Mouse (Mus musculus): Measurements from ENCODE around the gene Prpf3.
"Not testable (repeated sequence)": the region's sequence is repeated elsewhere in the genome, so short reads cannot be mapped to it uniquely, and the experiment has no call there.

Prpf3 gene

GRCm38 (mm10) chr3:95820046-95821010 is 35.4 kb downstream of the Prpf3 start:
- no peak for DNase-seq (ENCODE audit: low read depth)

- DNase-seq (ENCODE audit: low read depth), result peak; percentile 100
Measured at GRCm38 (mm10) chr3:95819351-95819985, 36.2 kb downstream of the Prpf3 start.

GRCm38 (mm10) chr3:95818571-95819288 is 37.0 kb downstream of the Prpf3 start, which contains the start of gene Rprd2:
Rprd2 (minus strand) TSS chr3:95818863.
- peak; percentile 53 for DNase-seq (ENCODE audit: low read depth)

GRCm38 (mm10) chr3:95818026-95818511 is 37.6 kb downstream of the Prpf3 start:
- DNase-seq (ENCODE audit: low read depth), result peak; percentile 36

- DNase-seq (ENCODE audit: low read depth), result no peak
Measured at GRCm38 (mm10) chr3:95816681-95817080, 39.0 kb downstream of the Prpf3 start.

GRCm38 (mm10) chr3:95808384-95808783 is 47.3 kb downstream of the Prpf3 start:
- no peak for DNase-seq (ENCODE audit: low read depth)

GRCm38 (mm10) chr3:95807630-95808029 is 48.1 kb downstream of the Prpf3 start:
- not testable (repeated sequence) for DNase-seq (ENCODE audit: low read depth)

GRCm38 (mm10) chr3:95806677-95807076 is 49.0 kb downstream of the Prpf3 start:
- no peak for DNase-seq (ENCODE audit: low read depth)

GRCm38 (mm10) chr3:95803851-95804250 is 51.8 kb downstream of the Prpf3 start:
- no peak for DNase-seq (ENCODE audit: low read depth)

GRCm38 (mm10) chr3:95798756-95799155 is 56.9 kb downstream of the Prpf3 start:
- no peak for DNase-seq (ENCODE audit: low read depth)

GRCm38 (mm10) chr3:95794299-95794698 is 61.4 kb downstream of the Prpf3 start:
- DNase-seq (ENCODE audit: low read depth), result no peak

- DNase-seq (ENCODE audit: low read depth), result no peak
Measured at GRCm38 (mm10) chr3:95793662-95794061, 62.0 kb downstream of the Prpf3 start.

- no peak for DNase-seq (ENCODE audit: low read depth)
Measured at GRCm38 (mm10) chr3:95785501-95785900, 70.2 kb downstream of the Prpf3 start.
